Mouse (Mus musculus) hindbrain, embryonic 11.5 days (tissue): ENCODE data around the gene Cwc25. TPM values are rescaled to one million over a fixed set of nuclear protein-coding genes. Genes with fewer than 3 reads are reported as not detected.
A peak's percentile ranks its signal among the peaks of the same experiment; 100 is the strongest.

ENCODE experiments used
- ATAC-seq: fragments of 200-750 bp; cut with Nextera tagmentation; 2 replicates; pipeline ENCODE4 v1.8.0; 2017; ENCODE audit warnings: mild to moderate bottlenecking, moderate TSS enrichment, moderate library complexity; ENCODE audit not compliant: low FRiP score
- DNase-seq: peaks from one replicate; pipeline ENCODE4 v3.0.0-alpha.2; 2015; ENCODE audit warnings: low spot score
- H3K27ac ChIP-seq: fragments of 300-500 bp; sonication (generic); 2 replicates; pipeline ENCODE4 v1.5.1; 2014; ENCODE audit warnings: mild to moderate bottlenecking, low read depth, low read length
- H3K27me3 ChIP-seq: fragments of 300-500 bp; sonication (generic); 2 replicates; pipeline ENCODE4 v1.6.1; 2014; ENCODE audit warnings: mild to moderate bottlenecking, low read length, moderate library complexity, mixed read lengths; ENCODE audit not compliant: control insufficient read depth, insufficient read depth
- H3K36me3 ChIP-seq: fragments of 300-500 bp; sonication (generic); 2 replicates; pipeline ENCODE4 v1.6.1; 2014; ENCODE audit warnings: mild to moderate bottlenecking, low read length, moderate library complexity, mixed read lengths; ENCODE audit not compliant: control insufficient read depth, insufficient read depth
- H3K4me1 ChIP-seq: fragments of 300-500 bp; sonication (generic); replicated peaks from 2 replicates; pipeline ENCODE4 v1.6.1; 2014; ENCODE audit warnings: low read length, mixed read lengths; ENCODE audit not compliant: control insufficient read depth, insufficient read depth
- H3K4me2 ChIP-seq: fragments of 300-500 bp; sonication (generic); replicated peaks from 2 replicates; pipeline ENCODE4 v1.6.1; 2014; ENCODE audit warnings: mild to moderate bottlenecking, low read depth, low read length
- H3K4me3 ChIP-seq: fragments of 300-500 bp; sonication (generic); 2 replicates; pipeline ENCODE4 v1.5.1; 2014; ENCODE audit warnings: low read depth, low read length
- H3K9ac ChIP-seq: fragments of 300-500 bp; sonication (generic); 2 replicates; pipeline ENCODE4 v1.6.1; 2014; ENCODE audit warnings: low read depth, low read length
- H3K9me3 ChIP-seq: fragments of 300-500 bp; sonication (generic); 2 replicates; pipeline ENCODE4 v1.6.1; 2016; ENCODE audit warnings: low read length; ENCODE audit not compliant: control insufficient read depth
- WGBS: fragments of 180-500 bp; shearing (Covaris S2); extraction: QIAGEN DNeasy Blood & Tissue Kit; methylation state at CpG from one replicate; pipeline ENCODE4 v1.1.7; 2014; 5-methylcytosine and 5-hydroxymethylcytosine counted together
- polyA plus RNA-seq: library from polyadenylated mRNA; unstranded; fragments of >200 nt; fragmentation: Nextera tagmentation; extraction: Ambion mirVana; gene quantifications from 2 replicates; pipeline ENCODE4 v1.2.1, GENCODE M21; 2014

Gene Cwc25
- polyA plus RNA-seq, 1 experiment from 2014 or later = 17.0 TPM

- H3K4me1 ChIP-seq = peaks cover 22% of the 10 kb centered on the region
- no peaks in the 10 kb centered on the region for H3K36me3 ChIP-seq
- ATAC-seq (no peak), DNase-seq (peak; percentile 55)
- WGBS = 2% methylated on average over 14 of the region's 14 CpGs
- H3K27me3 ChIP-seq = no peaks in the 10 kb centered on the region
- peak overlapping the region; percentile 98 for H3K27ac ChIP-seq
- H3K9ac ChIP-seq = peak overlapping the region; percentile 97
- no peaks in the 10 kb centered on the region for H3K9me3 ChIP-seq
- H3K4me3 ChIP-seq = peak overlapping the region; percentile 89
- H3K4me2 ChIP-seq = peak overlapping the region; percentile 96
These were observed 68.3 kb downstream of the Cwc25 start for GRCm38 (mm10) chr11:97697891-97698529.

- H3K4me2 ChIP-seq = peak overlapping the region; percentile 96
- H3K4me1 ChIP-seq = peaks cover 22% of the 10 kb centered on the region
- ATAC-seq (no peak), DNase-seq (no peak)
- peaks cover 4% of the 10 kb centered on the region; the same call in 1 of the 2 replicates for H3K36me3 ChIP-seq
- H3K27me3 ChIP-seq = no peaks in the 10 kb centered on the region
- WGBS = 61% methylated on average over 11 of the region's 11 CpGs
- H3K9ac ChIP-seq = peak overlapping the region; percentile 97; the same call in 1 of the 2 replicates
- H3K9me3 ChIP-seq = no peaks in the 10 kb centered on the region
- H3K4me3 ChIP-seq = peak overlapping the region; percentile 89
- H3K27ac ChIP-seq = peak overlapping the region; percentile 98
These were observed 69.0 kb downstream of the Cwc25 start for GRCm38 (mm10) chr11:97697199-97697890.

- H3K4me3 ChIP-seq = no peak overlapping the region
- H3K4me2 ChIP-seq = no peak overlapping the region
- peaks cover 22% of the 10 kb centered on the region for H3K4me1 ChIP-seq
- H3K9me3 ChIP-seq = no peaks in the 10 kb centered on the region
- H3K36me3 ChIP-seq = peaks cover 4% of the 10 kb centered on the region; the same call in 1 of the 2 replicates
- H3K27me3 ChIP-seq = no peaks in the 10 kb centered on the region
- WGBS = 76% methylated on average over 8 of the region's 8 CpGs
- ATAC-seq = no peak
- no peak overlapping the region for H3K27ac ChIP-seq
- H3K9ac ChIP-seq = no peak overlapping the region
- DNase-seq = no peak
These were observed 69.7 kb downstream of the Cwc25 start for GRCm38 (mm10) chr11:97696669-97697068.

DNA sequence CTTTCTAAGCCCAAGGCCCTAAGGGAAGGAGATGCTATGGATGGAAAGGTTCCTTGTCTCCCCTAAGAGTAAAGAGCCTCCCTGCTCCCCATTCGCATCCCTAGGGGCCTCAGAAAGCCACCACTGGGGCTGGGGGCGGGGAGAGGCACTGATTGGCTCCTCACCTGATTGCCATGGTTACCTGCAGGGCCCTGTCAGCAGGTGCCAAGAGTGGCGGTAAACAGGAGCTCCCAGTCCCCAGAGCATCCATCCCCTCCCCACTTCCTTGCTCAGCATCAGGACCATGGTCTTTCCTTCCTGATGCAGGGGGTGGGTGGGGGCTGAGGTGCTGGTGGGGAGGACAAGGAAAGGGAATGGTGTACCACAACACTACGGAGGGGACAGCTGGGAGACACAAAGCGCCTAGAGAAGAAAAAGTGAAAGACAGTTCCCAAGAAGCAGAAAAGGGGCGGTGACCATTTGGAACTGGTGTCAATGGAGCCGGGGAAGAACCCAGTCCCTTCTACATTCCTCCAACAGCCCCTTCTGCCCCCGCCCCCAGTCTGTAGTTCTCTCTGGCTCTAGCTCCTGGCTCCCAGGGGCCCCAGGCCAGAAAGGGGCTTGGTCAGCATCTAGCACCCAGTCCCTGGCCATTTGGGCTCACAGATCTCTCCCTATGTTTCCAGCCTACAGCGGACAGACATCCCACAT lies 70.5 kb downstream of the Cwc25 start:
- 28% methylated on average over 9 of the region's 9 CpGs for WGBS
- H3K4me1 ChIP-seq = peaks cover 17% of the 10 kb centered on the region
- no peak for ATAC-seq
- no peak for DNase-seq
- H3K27me3 ChIP-seq = no peaks in the 10 kb centered on the region
- H3K27ac ChIP-seq = peak overlapping the region; percentile 45; the same call in 1 of the 2 replicates
- H3K4me2 ChIP-seq = peak overlapping the region; percentile 23
- peaks cover 8% of the 10 kb centered on the region for H3K36me3 ChIP-seq
- peak overlapping the region; percentile 8; the same call in 1 of the 2 replicates for H3K4me3 ChIP-seq
- peak overlapping the region; percentile 34; the same call in 1 of the 2 replicates for H3K9ac ChIP-seq
- no peaks in the 10 kb centered on the region for H3K9me3 ChIP-seq

Other genes with a start within 250 kb of the Cwc25 start
- 1.9 and 2.2 TPM in 2 replicates for gene Srcin1, start 190.4 kb downstream of the Cwc25 start, polyA plus RNA-seq
- 5.7 and 9.1 TPM in 2 replicates for gene Epop, start 136.9 kb downstream of the Cwc25 start, polyA plus RNA-seq
- 4.1 and 4.2 TPM in 2 replicates for gene Mllt6, start 103.1 kb downstream of the Cwc25 start, polyA plus RNA-seq
- gene Cisd3, start 80.7 kb downstream of the Cwc25 start, polyA plus RNA-seq = 11.8 and 14.8 TPM in 2 replicates
- gene Pcgf2, start 66.1 kb downstream of the Cwc25 start, polyA plus RNA-seq = 16.9 and 18.6 TPM in 2 replicates
- 468 and 507 TPM in 2 replicates for gene Psmb3, start 63.2 kb downstream of the Cwc25 start, polyA plus RNA-seq
- gene Pip4k2b, start 21.9 kb downstream of the Cwc25 start, polyA plus RNA-seq = 2.9 and 3.4 TPM in 2 replicates
- gene 1700001P01Rik, start 9.4 kb upstream of the Cwc25 start, polyA plus RNA-seq = 0.39 and 0.60 TPM in 2 replicates
- gene Rpl23, start 15.9 kb upstream of the Cwc25 start, polyA plus RNA-seq = 437 and 458 TPM in 2 replicates
- 45.8 and 61.1 TPM in 2 replicates for gene Lasp1, start 32.4 kb upstream of the Cwc25 start, polyA plus RNA-seq
- 15.1 TPM in 2 replicates for gene B230217C12Rik, start 74.2 kb upstream of the Cwc25 start, polyA plus RNA-seq
- gene Fbxo47, start 117.6 kb upstream of the Cwc25 start, polyA plus RNA-seq = 0.53 and 1.0 TPM in 2 replicates
- 0.18 and 0.28 TPM in 2 replicates for gene Plxdc1, start 219.9 kb upstream of the Cwc25 start, polyA plus RNA-seq
- gene Arl5c, start 229.6 kb upstream of the Cwc25 start, polyA plus RNA-seq = 9.5 and 10.2 TPM in 2 replicates